Comparison of ENCODE assay signal across 9 mouse cellular contexts in genomic region chr6:118195108-118195507, GRCm38 (mm10). TPM values are rescaled to one million over a fixed set of nuclear protein-coding genes. Genes with fewer than 3 reads are reported as not detected.
DNase-seq lines count a peak whose midpoint lies in the region; ATAC-seq and TF ChIP-seq lines count a peak whose summit lies in the region.
"Had no signal": no experiment of that assay in that cellular context is flagged by ENCODE, and none has a peak within 500 bp of the region (broad histone marks: within the 10 kb centered on the region; RNA-seq: fewer than 3 reads in every experiment).

No protein-coding gene starts in this region.

- H3K4me2 ChIP-seq in intestine, embryonic 14.5 days (ENCODE audit: low read length) = no peak overlapping the region
- H3K4me2 ChIP-seq in intestine, embryonic 16.5 days (ENCODE audit: low read depth, low read length) = no peak overlapping the region
- H3K4me2 ChIP-seq in forebrain, postnatal 0 days (ENCODE audit: low read depth) = no peak overlapping the region
- H3K4me2 ChIP-seq in hindbrain, embryonic 16.5 days (ENCODE audit: low read length) = peak overlapping the region; percentile 83
- H3K4me2 ChIP-seq in neural tube, embryonic 14.5 days (ENCODE audit: low read depth, low read length) = peak overlapping the region; percentile 99; the same call in 1 of the 2 replicates
- H3K4me2 ChIP-seq: limb, embryonic 13.5 days had no signal

- H3K9me3 ChIP-seq in intestine, embryonic 14.5 days (ENCODE audit: control insufficient read depth, low read length) = no peaks in the 10 kb centered on the region
- no peaks in the 10 kb centered on the region for H3K9me3 ChIP-seq in intestine, embryonic 16.5 days (ENCODE audit: control insufficient read depth, low read length)
- no peaks in the 10 kb centered on the region for H3K9me3 ChIP-seq in forebrain, postnatal 0 days (ENCODE audit: low read length)
- H3K9me3 ChIP-seq in hindbrain, embryonic 16.5 days (ENCODE audit: control insufficient read depth, low read length) = no peaks in the 10 kb centered on the region
- H3K9me3 ChIP-seq in neural tube, embryonic 14.5 days (ENCODE audit: control insufficient read depth, low read length) = no peaks in the 10 kb centered on the region
- H3K9me3 ChIP-seq: limb, embryonic 13.5 days had no signal

- intact Hi-C loops in left cerebral cortex, postnatal 36 days (cut with DNase I) = loop anchor here (1.0 kb wide), 1 partner anchor 184 kb away; no protein-coding TSS in a partner anchor

- 31% methylated on average over 8 of the region's 8 CpGs for WGBS in intestine, embryonic 14.5 days
- 30% methylated on average over 8 of the region's 8 CpGs for WGBS in intestine, embryonic 16.5 days
- 29% methylated on average over 8 of the region's 8 CpGs for WGBS in forebrain, postnatal 0 days
- WGBS in hindbrain, embryonic 16.5 days = 25% methylated on average over 8 of the region's 8 CpGs
- 30% methylated on average over 8 of the region's 8 CpGs for WGBS in neural tube, embryonic 14.5 days

- H3K4me3 ChIP-seq in intestine, embryonic 14.5 days (ENCODE audit: low read depth, low read length) = 0 out of 2 replicates have a peak overlapping the region, but pooled peaks have one; percentile 8
- H3K4me3 ChIP-seq in intestine, embryonic 16.5 days (ENCODE audit: low read length) = no peak overlapping the region; the same call in 1 of the 2 replicates
- H3K4me3 ChIP-seq in forebrain, postnatal 0 days (ENCODE audit: low read depth, low read length) = no peak overlapping the region
- H3K4me3 ChIP-seq in hindbrain, embryonic 16.5 days (ENCODE audit: low read length) = peak overlapping the region; percentile 80
- 0 out of 2 replicates have a peak overlapping the region, but pooled peaks have one; percentile 1 for H3K4me3 ChIP-seq in neural tube, embryonic 14.5 days (ENCODE audit: low read depth, low read length)
- H3K4me3 ChIP-seq: limb, embryonic 13.5 days had no signal

- TF ChIP-seq CTCF in forebrain, postnatal 0 days (IDR thresholded peaks at IDR 0.05; ENCODE audit: low read depth) = peak; percentile 85

- ATAC-seq in intestine, embryonic 14.5 days (replicated peaks; ENCODE audit: low FRiP score, low TSS enrichment, low read depth) = no peak
- ATAC-seq in intestine, embryonic 16.5 days = no peak
- ATAC-seq in forebrain, postnatal 0 days = peak; percentile 66
- ATAC-seq in hindbrain, embryonic 16.5 days = peak; percentile 55
- peak; percentile 44; the same call in 1 of the 2 replicates for ATAC-seq in neural tube, embryonic 14.5 days (ENCODE audit: low read depth)

- H3K4me1 ChIP-seq in intestine, embryonic 14.5 days (replicated peaks; ENCODE audit: control insufficient read depth, insufficient read depth, low read length) = no peaks in the 10 kb centered on the region; the same call in 1 of the 2 replicates
- H3K4me1 ChIP-seq in intestine, embryonic 16.5 days (ENCODE audit: control insufficient read depth, insufficient read depth, low read length) = peaks cover 12% of the 10 kb centered on the region; the same call in 1 of the 2 replicates
- no peaks in the 10 kb centered on the region for H3K4me1 ChIP-seq in forebrain, postnatal 0 days (ENCODE audit: insufficient read depth)
- H3K4me1 ChIP-seq in hindbrain, embryonic 16.5 days (ENCODE audit: control insufficient read depth, insufficient read depth, low read depth, low read length) = peaks cover 5% of the 10 kb centered on the region; the same call in 1 of the 2 replicates
- peaks cover 5% of the 10 kb centered on the region; the same call in 1 of the 2 replicates for H3K4me1 ChIP-seq in neural tube, embryonic 14.5 days (ENCODE audit: control insufficient read depth, insufficient read depth, low read length)

- no peak overlapping the region for H3K9ac ChIP-seq in intestine, embryonic 14.5 days (ENCODE audit: low read length)
- H3K9ac ChIP-seq in intestine, embryonic 16.5 days (ENCODE audit: low read depth, low read length) = no peak overlapping the region
- no peak overlapping the region for H3K9ac ChIP-seq in forebrain, postnatal 0 days
- peak overlapping the region; percentile 20; the same call in 1 of the 2 replicates for H3K9ac ChIP-seq in hindbrain, embryonic 16.5 days (ENCODE audit: low read depth, low read length)
- no peak overlapping the region for H3K9ac ChIP-seq in neural tube, embryonic 14.5 days (replicated peaks; ENCODE audit: low read depth, low read length)
- H3K9ac ChIP-seq: limb, embryonic 13.5 days had no signal

- H3K27me3 ChIP-seq in intestine, embryonic 14.5 days (replicated peaks; ENCODE audit: control insufficient read depth, insufficient read depth, low read length) = peaks cover 62% of the 10 kb centered on the region
- H3K27me3 ChIP-seq in intestine, embryonic 16.5 days (replicated peaks; ENCODE audit: control insufficient read depth, insufficient read depth, low read length) = peaks cover 33% of the 10 kb centered on the region
- H3K27me3 ChIP-seq in forebrain, postnatal 0 days (ENCODE audit: insufficient read depth, low read length) = peaks cover 33% of the 10 kb centered on the region
- H3K27me3 ChIP-seq in hindbrain, embryonic 16.5 days (replicated peaks; ENCODE audit: control insufficient read depth, insufficient read depth, low read length) = peaks cover 14% of the 10 kb centered on the region
- peaks cover 12% of the 10 kb centered on the region for H3K27me3 ChIP-seq in neural tube, embryonic 14.5 days (ENCODE audit: control insufficient read depth, insufficient read depth, low read length)

- H3K36me3 ChIP-seq in intestine, embryonic 14.5 days (ENCODE audit: control insufficient read depth, insufficient read depth, low read length) = no peaks in the 10 kb centered on the region
- H3K36me3 ChIP-seq in intestine, embryonic 16.5 days (ENCODE audit: control insufficient read depth, insufficient read depth, low read length) = no peaks in the 10 kb centered on the region
- H3K36me3 ChIP-seq in forebrain, postnatal 0 days (ENCODE audit: insufficient read depth) = no peaks in the 10 kb centered on the region
- H3K36me3 ChIP-seq in hindbrain, embryonic 16.5 days (ENCODE audit: control insufficient read depth, insufficient read depth, low read length) = no peaks in the 10 kb centered on the region
- no peaks in the 10 kb centered on the region for H3K36me3 ChIP-seq in neural tube, embryonic 14.5 days (ENCODE audit: control insufficient read depth, insufficient read depth, low read length)
- H3K36me3 ChIP-seq: limb, embryonic 13.5 days had no signal

- DNase-seq in intestine, embryonic 14.5 days (ENCODE audit: low spot score) = peak; percentile 69
- DNase-seq in adrenal gland, postnatal 14 days = peak; percentile 75
- peak; percentile 84 for DNase-seq in forebrain, postnatal 0 days
- DNase-seq in left cerebral cortex, postnatal 36 days (ENCODE audit: low spot score in 2 of 2) = peak; percentile 38 to 56
- DNase-seq in thymus, adult 18-20 months = no peak

- H3K27ac ChIP-seq in intestine, embryonic 14.5 days (ENCODE audit: low read depth) = no peak overlapping the region
- no peak overlapping the region for H3K27ac ChIP-seq in intestine, embryonic 16.5 days (ENCODE audit: low read length)
- H3K27ac ChIP-seq in forebrain, postnatal 0 days (ENCODE audit: low read depth, low read length) = no peak overlapping the region
- H3K27ac ChIP-seq in hindbrain, embryonic 16.5 days (ENCODE audit: low read depth, low read length) = no peak overlapping the region
- H3K27ac ChIP-seq in neural tube, embryonic 14.5 days (ENCODE audit: low read depth, low read length) = no peak overlapping the region
- H3K27ac ChIP-seq: limb, embryonic 13.5 days had no signal

RNA-seq across cellular contexts. Expression of gene Ret, which starts 2.4 kb away (rescaled TPM):
- 22.6 and 23.4 TPM in 2 replicates for polyA plus RNA-seq in intestine, embryonic 14.5 days (2014; fragmentation: Nextera tagmentation; extraction: Ambion mirVana)
- 11.0 and 12.3 TPM in 2 replicates for polyA plus RNA-seq in intestine, embryonic 16.5 days (2015; fragmentation: Nextera tagmentation; extraction: Ambion mirVana)
- 5.3 and 7.7 TPM in 2 replicates for total RNA-seq in adrenal gland, postnatal 14 days (2021)
- total RNA-seq in forebrain, postnatal 0 days (2014; rRNA removed) = 6.8 and 11.3 TPM in 2 replicates
- polyA plus RNA-seq in forebrain, postnatal 0 days (2015; fragmentation: Nextera tagmentation; extraction: Ambion mirVana) = 2.1 and 3.8 TPM in 2 replicates
- 17.6 and 19.1 TPM in 2 replicates for polyA plus RNA-seq in hindbrain, embryonic 16.5 days (2015; fragmentation: Nextera tagmentation; extraction: Ambion mirVana)
- total RNA-seq in left cerebral cortex, postnatal 36 days (2021) = 1 to 10 TPM; 3.4 to 4.4 TPM
- polyA plus RNA-seq in neural tube, embryonic 14.5 days (2014; fragmentation: Nextera tagmentation; extraction: Ambion mirVana) = 22.5 and 36.3 TPM in 2 replicates

RNA-seq across cellular contexts. Expression of gene Csgalnact2, which starts 56.2 kb away (rescaled TPM):
- polyA plus RNA-seq in intestine, embryonic 14.5 days (2014; fragmentation: Nextera tagmentation; extraction: Ambion mirVana) = 14.5 and 14.8 TPM in 2 replicates
- 8.6 and 9.3 TPM in 2 replicates for polyA plus RNA-seq in intestine, embryonic 16.5 days (2015; fragmentation: Nextera tagmentation; extraction: Ambion mirVana)
- total RNA-seq in adrenal gland, postnatal 14 days (2021) = 16.8 and 17.4 TPM in 2 replicates
- total RNA-seq in forebrain, postnatal 0 days (2014; rRNA removed) = 18.1 and 20.4 TPM in 2 replicates
- 8.6 and 11.1 TPM in 2 replicates for polyA plus RNA-seq in forebrain, postnatal 0 days (2015; fragmentation: Nextera tagmentation; extraction: Ambion mirVana)
- polyA plus RNA-seq in hindbrain, embryonic 16.5 days (2015; fragmentation: Nextera tagmentation; extraction: Ambion mirVana) = 10.7 and 10.9 TPM in 2 replicates
- total RNA-seq in left cerebral cortex, postnatal 36 days (2021) = 10 to 100 TPM; 12.1 to 12.5 TPM
- 12.6 and 13.2 TPM in 2 replicates for polyA plus RNA-seq in neural tube, embryonic 14.5 days (2014; fragmentation: Nextera tagmentation; extraction: Ambion mirVana)

Comparison
In these comparisons a context has a peak if more than half of its experiments do, and no peak if none do; other contexts are left out.
1. H3K4me3 ChIP-seq: peak in intestine, embryonic 14.5 days (single experiment), hindbrain, embryonic 16.5 days (single experiment) and neural tube, embryonic 14.5 days (single experiment); none in intestine, embryonic 16.5 days (single experiment) and forebrain, postnatal 0 days (single experiment).
2. ATAC-seq: peak in forebrain, postnatal 0 days (single experiment), hindbrain, embryonic 16.5 days (single experiment) and neural tube, embryonic 14.5 days (single experiment); none in intestine, embryonic 14.5 days (single experiment) and intestine, embryonic 16.5 days (single experiment).
3. DNase-seq: peak in intestine, embryonic 14.5 days (single experiment), adrenal gland, postnatal 14 days (single experiment), forebrain, postnatal 0 days (single experiment) and left cerebral cortex, postnatal 36 days (2 of 2); none in thymus, adult 18-20 months (0 of 2).
4. H3K4me2 ChIP-seq: peak in hindbrain, embryonic 16.5 days (single experiment) and neural tube, embryonic 14.5 days (single experiment); none in intestine, embryonic 14.5 days (single experiment), intestine, embryonic 16.5 days (single experiment) and forebrain, postnatal 0 days (single experiment).